Mouse (Mus musculus): Measurements from ENCODE around the gene Zfp599.

Zfp599 gene

GRCm38 (mm10) chr9:22217858-22218493, 41.7 kb downstream of the Zfp599 start:
- DNase-seq, result no peak

DNA sequence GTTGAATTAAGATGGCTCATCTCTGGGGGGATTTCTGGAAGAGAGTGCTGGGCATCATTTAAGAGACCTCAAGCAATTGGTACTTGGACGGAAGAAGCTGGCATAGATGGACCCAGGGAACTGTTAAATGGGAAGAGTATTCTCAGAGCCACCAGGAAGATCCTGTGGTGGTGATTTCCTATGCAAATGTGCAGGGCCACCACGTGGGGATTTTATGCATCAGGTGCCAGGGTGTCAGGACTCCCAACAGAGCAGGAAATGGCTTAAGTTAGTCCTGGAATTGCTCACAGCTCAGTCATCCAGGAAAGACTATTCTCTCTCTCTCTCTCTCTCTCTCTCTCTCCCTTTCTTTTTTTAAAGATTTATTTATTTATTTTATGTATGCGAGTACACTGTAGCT, 43.0 kb downstream of the Zfp599 start:
- no peak for DNase-seq

DNA sequence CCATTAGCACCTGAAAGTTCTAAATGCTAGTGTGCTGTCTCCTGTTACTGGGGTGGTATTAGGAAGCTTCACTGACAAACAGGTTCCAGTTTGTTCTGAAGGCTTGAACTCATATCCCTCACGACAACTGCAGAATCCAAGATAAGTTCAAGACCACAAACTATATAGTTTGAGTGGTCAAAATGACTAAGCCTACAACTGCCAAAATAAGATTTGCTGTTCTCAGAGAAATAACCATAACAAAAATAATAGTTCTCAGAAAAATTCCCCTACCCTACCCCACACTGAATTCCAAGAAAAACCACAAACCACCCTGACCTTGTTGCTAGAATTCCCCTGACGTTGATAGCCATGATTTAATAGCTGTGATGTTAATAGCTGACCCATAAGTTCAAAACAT, 45.1 kb downstream of the Zfp599 start:
- DNase-seq, result no peak

DNA sequence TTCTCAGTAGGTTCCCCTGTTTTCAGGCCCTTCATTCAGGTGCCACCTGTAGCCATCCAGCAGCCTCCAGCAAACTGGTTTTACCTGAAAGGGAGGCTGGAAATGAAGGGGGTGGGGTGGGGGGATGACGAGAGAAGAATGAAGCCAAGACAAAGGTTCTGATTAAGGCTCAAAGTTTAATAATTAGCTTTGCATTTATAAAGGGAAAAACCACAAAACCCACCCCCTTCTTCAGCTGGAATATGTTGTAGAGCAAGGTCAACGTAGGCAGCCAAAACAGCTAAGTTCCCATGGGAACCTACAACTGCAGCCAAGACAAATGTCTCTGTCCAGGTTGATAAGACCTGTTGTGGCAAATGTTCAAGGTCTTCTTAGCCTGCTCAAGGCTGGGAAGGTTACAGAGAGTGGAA, 45.9 kb downstream of the Zfp599 start:
- no peak for DNase-seq

Measured in liver (tissue).